Mouse (Mus musculus): ENCODE data around the gene Utp20. TPM values are rescaled to one million over a fixed set of nuclear protein-coding genes. Genes with fewer than 3 reads are reported as not detected.

Gene Utp20
- polyA plus RNA-seq, 1 experiment from 2014 or later, result 15.6 TPM

GRCm38 (mm10) chr10:88732309-88732622, 94.3 kb downstream of the Utp20 start:
- peak overlapping the region; percentile 78 for H3K4me2 ChIP-seq
- 8% methylated on average over 6 of the region's 6 CpGs for WGBS
- H3K4me3 ChIP-seq, result peak overlapping the region; percentile 99
- no peaks in the 10 kb centered on the region for H3K9me3 ChIP-seq
- H3K9ac ChIP-seq, result peak overlapping the region; percentile 98
- peaks cover 15% of the 10 kb centered on the region for H3K36me3 ChIP-seq
- ATAC-seq (ENCODE audit: borderline replicate concordance, extremely low read depth, low FRiP score, low TSS enrichment), result no peak
- H3K4me1 ChIP-seq, result peaks cover 15% of the 10 kb centered on the region
- no peaks in the 10 kb centered on the region for H3K27me3 ChIP-seq
- no peak overlapping the region for H3K27ac ChIP-seq

- under 1% methylated on average over 61 of the region's 61 CpGs for WGBS
- Histone ChIP-seq H3K9ac (peak overlapping the region; percentile 98), H3K9me3 (no peaks in the 10 kb centered on the region), H3K27me3 (no peaks in the 10 kb centered on the region), H3K27ac (peak overlapping the region; percentile 80), H3K4me1 (peaks cover 15% of the 10 kb centered on the region), H3K4me3 (peak overlapping the region; percentile 99), H3K36me3 (peaks cover 9% of the 10 kb centered on the region), H3K4me2 (peak overlapping the region; percentile 78)
- ATAC-seq (ENCODE audit: borderline replicate concordance, extremely low read depth, low FRiP score, low TSS enrichment), result peak; percentile 36
Observed at GRCm38 (mm10) chr10:88731496-88732308, 94.9 kb downstream of the Utp20 start.

DNA sequence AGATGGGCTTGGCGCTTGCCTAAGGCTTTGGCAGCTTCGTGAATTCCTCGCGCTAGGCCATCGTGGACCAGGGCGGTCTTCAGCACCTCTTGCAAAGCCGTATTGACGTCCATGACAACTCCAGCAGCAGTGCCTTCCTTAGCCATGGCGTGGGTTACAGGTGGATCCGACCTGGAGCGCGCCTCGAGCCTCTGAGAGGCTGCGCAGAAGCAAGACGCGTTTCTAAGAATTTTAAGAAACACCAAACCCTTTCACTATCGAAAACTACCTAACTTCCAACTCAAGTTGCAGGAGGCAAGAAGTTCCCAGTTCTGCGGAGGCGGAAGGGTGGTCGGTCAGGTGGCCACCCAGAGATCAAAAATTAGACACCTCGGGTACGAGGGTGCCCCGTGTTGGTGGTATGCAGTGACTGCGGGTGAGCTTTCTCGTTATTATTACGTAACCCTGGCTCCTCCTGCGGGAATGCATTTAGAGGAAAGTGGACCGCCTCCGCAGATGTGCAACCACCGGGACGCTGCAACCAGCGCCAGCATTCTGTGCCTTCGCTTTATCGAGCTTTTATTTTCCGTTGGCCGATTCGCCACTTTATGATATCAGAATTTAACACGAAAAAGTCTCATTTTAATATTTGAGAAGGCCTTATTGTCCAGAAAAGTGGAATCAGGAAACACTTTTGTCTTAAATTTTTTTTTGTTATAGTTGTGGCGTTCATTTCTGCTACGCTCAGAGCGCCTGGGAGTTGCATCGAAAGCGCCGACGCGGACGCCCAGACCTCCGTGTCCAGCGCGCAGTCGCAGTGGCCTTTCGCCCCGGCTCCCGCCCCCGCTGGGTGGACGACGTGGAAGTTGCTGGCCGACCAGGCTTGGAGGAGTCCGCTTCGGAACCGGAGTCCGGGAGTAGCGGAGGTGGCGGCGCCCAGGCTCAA, 95.8 kb downstream of the Utp20 start, which contains the start of gene Arl1:
TSS of gene Arl1 (plus strand) at position 288 of the 925 bp plus-strand sequence.
- Histone ChIP-seq H3K9me3 (no peaks in the 10 kb centered on the region), H3K4me2 (peak within 1 kb of the TSS; percentile 78), H3K9ac (peak within 1 kb of the TSS; percentile 98), H3K4me3 (peak within 1 kb of the TSS; percentile 99), H3K27ac (peak within 1 kb of the TSS; percentile 80), H3K27me3 (no peaks in the 10 kb centered on the region), H3K36me3 (0 out of 2 replicates have a peak, but pooled peaks cover 3% of the 10 kb centered on the region), H3K4me1 (peaks cover 15% of the 10 kb centered on the region)
- WGBS, result under 1% methylated on average over 65 of the region's 65 CpGs
- ATAC-seq (ENCODE audit: borderline replicate concordance, extremely low read depth, low FRiP score, low TSS enrichment), result peak; percentile 96

- no peak overlapping the region for H3K9ac ChIP-seq
- WGBS, result 69% methylated on average over 8 of the region's 8 CpGs
- no peaks in the 10 kb centered on the region for H3K9me3 ChIP-seq
- no peak overlapping the region for H3K4me3 ChIP-seq
- H3K4me2 ChIP-seq, result no peak overlapping the region
- peaks cover 13% of the 10 kb centered on the region for H3K4me1 ChIP-seq
- no peak overlapping the region for H3K27ac ChIP-seq
- H3K27me3 ChIP-seq, result no peaks in the 10 kb centered on the region
- no peaks in the 10 kb centered on the region for H3K36me3 ChIP-seq
- ATAC-seq (ENCODE audit: borderline replicate concordance, extremely low read depth, low FRiP score, low TSS enrichment), result no peak
Observed at GRCm38 (mm10) chr10:88728166-88728565, 98.4 kb downstream of the Utp20 start.

GRCm38 (mm10) chr10:88727128-88727527, 99.5 kb downstream of the Utp20 start:
- 44% methylated on average over 1 of the region's 1 CpGs for WGBS
- no peaks in the 10 kb centered on the region for H3K36me3 ChIP-seq
- H3K4me3 ChIP-seq, result no peak overlapping the region
- H3K4me1 ChIP-seq, result peaks cover 5% of the 10 kb centered on the region
- H3K27me3 ChIP-seq, result no peaks in the 10 kb centered on the region
- no peak overlapping the region for H3K27ac ChIP-seq
- ATAC-seq (ENCODE audit: borderline replicate concordance, extremely low read depth, low FRiP score, low TSS enrichment), result no peak
- H3K9me3 ChIP-seq, result no peaks in the 10 kb centered on the region
- no peak overlapping the region for H3K9ac ChIP-seq
- no peak overlapping the region for H3K4me2 ChIP-seq

DNA sequence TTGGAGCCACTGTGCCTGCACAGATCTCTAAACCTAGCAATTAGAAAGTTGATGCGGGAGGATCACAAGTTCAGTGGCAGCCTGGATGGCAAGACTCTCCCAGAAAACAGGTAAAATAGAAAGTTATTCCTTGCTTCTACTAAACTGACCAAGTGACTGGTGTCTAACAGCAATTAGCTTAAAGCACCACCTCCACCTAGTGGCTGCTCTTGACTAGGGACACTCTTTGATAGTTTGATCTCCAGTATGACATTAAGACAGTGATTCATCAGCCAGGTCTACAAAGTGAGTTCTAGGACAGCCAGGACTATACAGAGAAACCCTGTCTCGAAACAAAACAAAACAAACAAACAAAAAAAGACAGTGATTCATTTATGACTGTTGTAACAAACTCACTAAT, 101.3 kb downstream of the Utp20 start:
- no peaks in the 10 kb centered on the region for H3K27me3 ChIP-seq
- H3K9ac ChIP-seq, result no peak overlapping the region
- 44% methylated on average over 2 of the region's 2 CpGs for WGBS
- peaks cover 3% of the 10 kb centered on the region for H3K4me1 ChIP-seq
- no peak overlapping the region for H3K27ac ChIP-seq
- no peak overlapping the region for H3K4me2 ChIP-seq
- H3K9me3 ChIP-seq, result no peaks in the 10 kb centered on the region
- H3K4me3 ChIP-seq, result no peak overlapping the region
- no peak for ATAC-seq (ENCODE audit: borderline replicate concordance, extremely low read depth, low FRiP score, low TSS enrichment)
- no peaks in the 10 kb centered on the region for H3K36me3 ChIP-seq

DNA sequence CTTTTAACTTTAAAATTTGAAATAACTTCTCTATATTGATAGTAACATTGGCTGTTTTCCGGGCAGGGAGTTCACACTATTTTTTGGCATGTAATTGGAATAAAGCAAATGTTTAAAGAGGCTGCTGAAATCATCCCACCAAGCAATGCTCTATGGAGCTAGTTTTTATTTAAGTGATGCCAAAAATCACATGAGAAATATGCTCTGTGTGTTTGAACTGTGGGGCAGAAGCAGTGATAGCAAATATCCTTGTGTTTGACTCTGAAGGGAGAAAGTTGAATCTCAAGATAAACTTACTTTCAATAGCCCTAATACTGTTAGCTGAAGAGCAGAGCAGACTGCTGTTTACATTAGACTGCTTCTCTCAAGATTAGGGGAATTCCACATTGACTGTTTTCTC, 107.0 kb downstream of the Utp20 start:
- no peak overlapping the region for H3K9ac ChIP-seq
- no peaks in the 10 kb centered on the region for H3K36me3 ChIP-seq
- 15% methylated on average over 1 of the region's 1 CpGs for WGBS
- no peak overlapping the region for H3K4me3 ChIP-seq
- 0 out of 2 replicates have a peak, but pooled peaks cover 3% of the 10 kb centered on the region for H3K4me1 ChIP-seq
- H3K4me2 ChIP-seq, result no peak overlapping the region
- no peak for ATAC-seq (ENCODE audit: borderline replicate concordance, extremely low read depth, low FRiP score, low TSS enrichment)
- no peaks in the 10 kb centered on the region for H3K9me3 ChIP-seq
- no peak overlapping the region for H3K27ac ChIP-seq
- H3K27me3 ChIP-seq, result no peaks in the 10 kb centered on the region

- H3K9ac ChIP-seq, result no peak overlapping the region
- WGBS, result 43% methylated on average over 2 of the region's 2 CpGs
- H3K36me3 ChIP-seq, result no peaks in the 10 kb centered on the region
- H3K4me2 ChIP-seq, result no peak overlapping the region
- H3K27me3 ChIP-seq, result no peaks in the 10 kb centered on the region
- no peak overlapping the region for H3K27ac ChIP-seq
- no peaks in the 10 kb centered on the region for H3K9me3 ChIP-seq
- no peak overlapping the region for H3K4me3 ChIP-seq
- 0 out of 2 replicates have a peak, but pooled peaks cover 3% of the 10 kb centered on the region for H3K4me1 ChIP-seq
- 0 out of 2 replicates have a peak, but pooled peaks have one; percentile 50 for ATAC-seq (ENCODE audit: borderline replicate concordance, extremely low read depth, low FRiP score, low TSS enrichment)
Observed at GRCm38 (mm10) chr10:88717756-88718025, 108.9 kb downstream of the Utp20 start.

DNA sequence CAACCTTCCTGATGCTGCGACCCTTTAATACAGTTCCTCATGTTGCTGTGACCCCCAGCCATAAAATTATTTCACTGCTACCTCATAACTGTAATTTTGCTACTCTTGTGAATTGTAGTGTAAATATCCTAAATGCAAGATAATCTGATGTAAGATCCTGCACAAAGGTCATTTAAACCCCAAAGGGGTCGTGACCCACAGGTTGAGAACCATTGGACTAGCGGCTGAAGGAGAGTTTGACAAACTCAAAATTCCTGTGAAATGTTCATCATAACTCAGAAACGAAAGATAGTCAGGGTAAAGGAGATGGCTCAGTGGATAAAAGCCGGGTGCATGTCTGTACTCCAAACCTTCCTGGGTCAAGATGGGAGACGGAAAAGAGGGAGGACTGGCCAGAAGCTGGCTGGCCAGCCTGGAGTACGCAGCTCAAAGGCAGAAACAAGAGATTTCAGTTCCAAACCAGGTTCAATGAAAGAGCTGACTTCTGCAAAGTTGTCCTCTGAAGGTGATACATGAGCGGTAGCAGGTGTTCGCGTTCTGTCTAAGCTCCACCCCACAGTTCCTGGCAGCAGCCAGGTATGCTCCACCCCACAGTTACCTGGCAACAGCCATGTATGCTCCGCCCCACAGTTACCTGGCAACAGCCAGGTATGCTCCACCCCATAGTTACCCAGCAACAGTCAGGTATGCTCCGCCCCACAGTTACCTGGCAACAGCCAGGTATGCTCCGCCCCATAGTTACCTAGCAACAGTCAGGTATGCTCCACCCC, 109.4 kb downstream of the Utp20 start:
- Histone ChIP-seq H3K4me2 (peak overlapping the region; percentile 16; the same call in 1 of the 2 replicates), H3K27me3 (no peaks in the 10 kb centered on the region), H3K9me3 (no peaks in the 10 kb centered on the region), H3K4me1 (0 out of 2 replicates have a peak, but pooled peaks cover 3% of the 10 kb centered on the region), H3K36me3 (no peaks in the 10 kb centered on the region), H3K27ac (no peak overlapping the region), H3K4me3 (no peak overlapping the region), H3K9ac (no peak overlapping the region)
- 49% methylated on average over 13 of the region's 13 CpGs for WGBS
- peak; percentile 35; the same call in 1 of the 2 replicates for ATAC-seq (ENCODE audit: borderline replicate concordance, extremely low read depth, low FRiP score, low TSS enrichment)

DNA sequence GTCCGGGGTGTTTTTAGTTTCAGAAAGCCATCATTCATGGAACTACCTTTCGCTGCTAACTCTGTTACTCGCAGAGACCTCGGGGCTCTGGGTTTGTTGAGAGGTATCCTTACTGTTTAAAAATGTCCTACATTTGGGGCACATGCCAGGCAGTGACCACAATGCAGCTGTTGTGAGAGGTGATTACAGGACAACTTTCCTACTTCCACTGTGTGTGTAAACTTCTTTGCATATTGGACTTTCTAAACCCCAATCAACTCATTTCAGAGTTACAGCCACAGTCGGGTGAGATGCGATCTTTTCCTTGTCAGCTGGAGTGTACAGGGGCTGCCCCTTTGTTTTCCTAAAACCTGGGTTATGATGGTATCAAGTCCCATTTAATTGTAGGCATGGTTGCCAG, 111.0 kb downstream of the Utp20 start:
- ATAC-seq (ENCODE audit: borderline replicate concordance, extremely low read depth, low FRiP score, low TSS enrichment), result no peak
- Histone ChIP-seq H3K36me3 (no peaks in the 10 kb centered on the region), H3K27me3 (no peaks in the 10 kb centered on the region), H3K9ac (no peak overlapping the region), H3K4me2 (no peak overlapping the region), H3K9me3 (no peaks in the 10 kb centered on the region), H3K4me1 (0 out of 2 replicates have a peak, but pooled peaks cover 3% of the 10 kb centered on the region), H3K27ac (no peak overlapping the region), H3K4me3 (no peak overlapping the region)
- WGBS, result 85% methylated on average over 6 of the region's 6 CpGs

DNA sequence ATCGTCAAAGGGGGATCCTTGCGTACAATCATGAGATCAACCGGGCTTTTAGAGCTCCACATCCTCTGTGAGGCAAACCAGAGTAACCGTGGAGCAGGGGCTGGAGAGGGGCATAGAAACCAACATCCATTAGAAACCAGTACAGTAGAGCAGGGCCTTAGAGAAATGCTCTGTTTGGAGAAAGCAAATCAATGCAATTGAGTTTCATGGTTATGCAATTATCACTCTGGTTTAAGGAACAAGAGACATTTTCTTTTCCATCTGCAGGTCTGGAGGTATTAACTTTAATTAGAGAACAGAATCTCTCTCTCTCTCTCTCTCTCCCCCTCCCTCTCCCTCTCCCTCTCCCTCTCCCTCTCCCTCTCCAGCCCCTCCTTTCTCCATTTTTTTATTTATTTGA, 111.9 kb downstream of the Utp20 start:
- H3K9ac ChIP-seq, result no peak overlapping the region
- 0 out of 2 replicates have a peak, but pooled peaks cover 2% of the 10 kb centered on the region for H3K4me1 ChIP-seq
- H3K4me3 ChIP-seq, result no peak overlapping the region
- no peaks in the 10 kb centered on the region for H3K36me3 ChIP-seq
- 85% methylated on average over 4 of the region's 4 CpGs for WGBS
- no peak overlapping the region for H3K27ac ChIP-seq
- H3K27me3 ChIP-seq, result no peaks in the 10 kb centered on the region
- H3K4me2 ChIP-seq, result no peak overlapping the region
- no peak for ATAC-seq (ENCODE audit: borderline replicate concordance, extremely low read depth, low FRiP score, low TSS enrichment)
- no peaks in the 10 kb centered on the region for H3K9me3 ChIP-seq
